Mouse (Mus musculus): ENCODE results near the gene Vkorc1. TPM values are rescaled to one million over a fixed set of nuclear protein-coding genes. Genes with fewer than 3 reads are reported as not detected.

Gene Vkorc1
- total and polyA plus RNA-seq, 3 experiments: 0.25 TPM; not detected in 2

DNA sequence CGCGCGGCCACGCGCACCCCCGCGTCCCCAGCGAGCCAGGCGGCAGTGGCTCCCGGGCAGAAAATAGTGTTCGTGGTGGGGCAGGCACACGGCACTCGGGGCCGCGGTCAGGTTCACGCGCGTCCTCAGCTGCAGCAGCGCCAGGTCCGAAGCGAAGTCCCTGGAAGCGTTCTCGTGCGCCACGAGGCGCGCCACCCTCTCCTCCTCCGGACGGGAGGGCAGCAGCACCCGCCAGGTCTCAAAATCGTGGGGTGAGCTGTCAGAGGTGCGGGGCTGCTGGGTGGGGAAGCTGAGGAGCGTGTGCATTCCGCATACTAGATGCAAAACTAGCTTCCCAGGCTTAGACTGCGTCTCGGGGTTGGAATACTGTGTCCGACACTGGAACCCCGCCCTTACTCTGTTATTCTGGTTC lies 40.3 kb upstream of the Vkorc1 start:
- Histone ChIP-seq H3K27ac (ENCODE audit: insufficient read depth, low read depth) (no peak overlapping the region), H3K79me2 (replicated peaks; ENCODE audit: control insufficient read depth, extremely low read depth, insufficient read depth, poor library complexity, severe bottlenecking) (no peaks in the 10 kb centered on the region)

DNA sequence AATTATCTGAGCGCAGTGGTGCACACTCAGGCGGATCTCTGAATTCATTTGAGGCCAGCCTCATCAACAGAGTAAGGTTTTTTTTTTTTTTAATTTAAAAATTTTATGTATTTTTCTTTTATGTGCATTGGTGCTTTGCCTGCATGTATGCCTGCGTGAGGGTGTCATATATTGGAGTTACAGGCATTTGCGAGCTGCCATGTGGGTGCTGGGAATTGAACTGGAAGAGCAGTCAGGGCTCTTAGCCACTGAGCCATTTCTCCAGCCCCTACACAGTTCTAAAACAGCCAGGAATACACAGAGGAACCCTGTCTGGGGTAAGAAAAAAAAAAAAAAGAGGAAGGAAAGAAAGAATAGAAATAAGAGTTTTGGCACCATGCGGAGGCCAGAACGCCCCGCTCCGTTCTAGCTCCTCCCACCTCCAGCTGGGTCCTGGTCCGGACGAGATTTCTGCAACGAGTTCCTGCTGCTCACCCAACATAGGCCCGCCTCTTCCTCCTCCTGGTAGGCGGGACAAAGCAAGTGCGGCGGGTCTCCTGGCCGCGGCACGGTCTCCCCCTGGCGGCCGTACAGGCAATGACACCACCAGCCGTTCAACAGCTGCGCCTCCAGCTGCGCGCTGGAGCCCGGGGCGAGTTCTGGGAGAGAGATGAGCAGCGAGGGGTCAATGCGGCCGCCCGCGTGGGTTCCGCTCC lies 39.8 kb upstream of the Vkorc1 start:
- dilution Hi-C loops (cut with MboI; ENCODE audit: extremely low pct_ligation_motif_present, extremely low pct_unique_long_range_greater_than_20kb, low sequenced_read_pairs) (no loop called here), in situ Hi-C loops (cut with MboI; ENCODE audit: low pct_ligation_motif_present, low pct_unique_long_range_greater_than_20kb, low sequenced_read_pairs) (no loop called here)
- peak; percentile 97 for DNase-seq (ENCODE audit: extremely low read depth)
- H3K9me3 ChIP-seq (replicated peaks; ENCODE audit: low read length): no peaks in the 10 kb centered on the region
- H3K79me2 ChIP-seq (replicated peaks; ENCODE audit: control insufficient read depth, extremely low read depth, insufficient read depth, poor library complexity, severe bottlenecking): no peaks in the 10 kb centered on the region
- peaks cover 8 to 40% of the 10 kb centered on the region in 2 experiments for H3K4me1 ChIP-seq (ENCODE audit: control insufficient read depth in 1 of 2, insufficient read depth in 2 of 2)
- peak overlapping the region; percentile 82 for H3K4me2 ChIP-seq (ENCODE audit: insufficient read depth, low read depth, poor library complexity, severe bottlenecking)
- H3K27me3 ChIP-seq (replicated peaks): peaks cover 10% of the 10 kb centered on the region
- peak overlapping the region; percentile 58 to 74 (median 59) for H3K4me3 ChIP-seq (replicated peaks in 1 of 3; ENCODE audit: low read depth in 2 of 3, low read length in 2 of 3, poor library complexity in 1 of 3)
- H3K9ac ChIP-seq (ENCODE audit: insufficient read depth, low read depth): peak overlapping the region; percentile 69
- no peaks in the 10 kb centered on the region for H3K36me3 ChIP-seq (replicated peaks in 1 of 2; ENCODE audit: control insufficient read depth in 1 of 2, insufficient read depth in 1 of 2, low read length in 1 of 2)
- H3K27ac ChIP-seq (ENCODE audit: insufficient read depth, low read depth): no peak overlapping the region
- TF ChIP-seq CHD1 (IDR thresholded peaks at IDR 0.05; ENCODE audit: low read depth, low read length): no peak
- TF ChIP-seq EP300 (IDR thresholded peaks at IDR 0.05; ENCODE audit: low read length): no peak
- TF ChIP-seq ZKSCAN1 (IDR thresholded peaks at IDR 0.05; ENCODE audit: borderline replicate concordance, low read depth, low read length): no peak
- peak; percentile 48; the same call in 1 of the 2 replicates for TF ChIP-seq IRF4 (IDR thresholded peaks at IDR 0.05; ENCODE audit: low read depth, low read length)
- TF ChIP-seq GABPA (IDR thresholded peaks at IDR 0.05; ENCODE audit: insufficient replicate concordance, low read depth, low read length): no peak
- TF ChIP-seq UBTF (IDR thresholded peaks at IDR 0.05; ENCODE audit: low read depth, low read length): no peak
- TF ChIP-seq MAZ (IDR thresholded peaks at IDR 0.05; ENCODE audit: low read depth, low read length): peak; percentile 55; the same call in 1 of the 2 replicates
- no peak; the same call in 1 of the 2 replicates for TF ChIP-seq RCOR1 (conservative IDR thresholded peaks at IDR 0.05; ENCODE audit: low read depth, low read length)
- peak; percentile 96 for TF ChIP-seq SIN3A (IDR thresholded peaks at IDR 0.05; ENCODE audit: low read length)
- TF ChIP-seq MEF2A (IDR thresholded peaks at IDR 0.05; ENCODE audit: borderline replicate concordance, low read depth, low read length): peak; percentile 31; the same call in 1 of the 2 replicates
- peak; percentile 34 to 96; a peak in 2 of 4 replicates for TF ChIP-seq CTCF (conservative IDR thresholded peaks at IDR 0.05 in 1 of 2, IDR thresholded peaks at IDR 0.05 in 1 of 2; ENCODE audit: low read depth in 2 of 2, low read length in 2 of 2)
- TF ChIP-seq USF1 (IDR thresholded peaks at IDR 0.05; ENCODE audit: low read depth, low read length): no peak
- TF ChIP-seq KAT2A (IDR thresholded peaks at IDR 0.05; ENCODE audit: insufficient replicate concordance, low read length): 0 out of 2 replicates have a peak, but pooled peaks have one; percentile 64
- peak; percentile 89 for TF ChIP-seq RAD21 (IDR thresholded peaks at IDR 0.05; ENCODE audit: low read depth, low read length)
- TF ChIP-seq BHLHE40 (IDR thresholded peaks at IDR 0.05; ENCODE audit: low read depth, low read length): no peak; the same call in 1 of the 2 replicates
- TF ChIP-seq POLR2AphosphoS2 (IDR thresholded peaks at IDR 0.05; ENCODE audit: low read depth, low read length): no peak
- peak; percentile 92 for TF ChIP-seq TCF12 (IDR thresholded peaks at IDR 0.05; ENCODE audit: low read depth, low read length)
- TF ChIP-seq ELF1 (IDR thresholded peaks at IDR 0.05; ENCODE audit: low read depth, low read length): peak; percentile 83
- peak; percentile 78 for TF ChIP-seq HCFC1 (IDR thresholded peaks at IDR 0.05; ENCODE audit: low read depth, low read length)
- TF ChIP-seq NRF1 (IDR thresholded peaks at IDR 0.05; ENCODE audit: low read depth, low read length): peak; percentile 72
- no peak for TF ChIP-seq MAFK (IDR thresholded peaks at IDR 0.05; ENCODE audit: insufficient replicate concordance, low read length)
- peak; percentile 47; the same call in 1 of the 2 replicates for TF ChIP-seq TBP (conservative IDR thresholded peaks at IDR 0.05; ENCODE audit: low read depth, low read length)
- no peak for TF ChIP-seq JUN (IDR thresholded peaks at IDR 0.05; ENCODE audit: insufficient read depth, low read depth, low read length)
- peak; percentile 82 for TF ChIP-seq NELFE (IDR thresholded peaks at IDR 0.05; ENCODE audit: low read depth, low read length)
- no peak for TF ChIP-seq USF2 (conservative IDR thresholded peaks at IDR 0.05; ENCODE audit: low read depth, low read length)
- peak; percentile 94 for TF ChIP-seq MYC (IDR thresholded peaks at IDR 0.05; ENCODE audit: low read depth, low read length)
- TF ChIP-seq E2F4 (IDR thresholded peaks at IDR 0.05; ENCODE audit: insufficient replicate concordance, low read depth, low read length): 0 out of 2 replicates have a peak, but pooled peaks have one; percentile 40
- peak; percentile 82 for TF ChIP-seq ZMIZ1 (IDR thresholded peaks at IDR 0.05; ENCODE audit: low read depth, low read length)
- peak; percentile 82 for TF ChIP-seq MAX (IDR thresholded peaks at IDR 0.05; ENCODE audit: low read length)

More for the DNA sequence above, 40.3 kb upstream of the Vkorc1 start:
- peak overlapping the region; percentile 82 for H3K4me2 ChIP-seq (ENCODE audit: insufficient read depth, low read depth, poor library complexity, severe bottlenecking)
- no peaks in the 10 kb centered on the region for H3K9me3 ChIP-seq (replicated peaks; ENCODE audit: low read length)
- peak overlapping the region; percentile 48 to 74 (median 59) for H3K4me3 ChIP-seq (replicated peaks in 1 of 3; ENCODE audit: low read depth in 2 of 3, low read length in 2 of 3, poor library complexity in 1 of 3)
- no peak for TF ChIP-seq RCOR1 (conservative IDR thresholded peaks at IDR 0.05; ENCODE audit: low read depth, low read length)
- TF ChIP-seq ETS1 (conservative IDR thresholded peaks at IDR 0.05; ENCODE audit: low read depth, low read length): no peak
- no peak for TF ChIP-seq MAX (IDR thresholded peaks at IDR 0.05; ENCODE audit: low read length)
- no peak for TF ChIP-seq TBP (conservative IDR thresholded peaks at IDR 0.05; ENCODE audit: low read depth, low read length)
- DNase-seq (ENCODE audit: extremely low read depth): no peak
- in situ Hi-C loops (cut with MboI; ENCODE audit: low pct_ligation_motif_present, low pct_unique_long_range_greater_than_20kb, low sequenced_read_pairs): no loop called here
- H3K4me1 ChIP-seq (ENCODE audit: control insufficient read depth in 1 of 2, insufficient read depth in 2 of 2): peaks cover 8 to 35% of the 10 kb centered on the region in 2 experiments
- H3K27me3 ChIP-seq (replicated peaks): peaks cover 14% of the 10 kb centered on the region
- dilution Hi-C loops (cut with MboI; ENCODE audit: extremely low pct_ligation_motif_present, extremely low pct_unique_long_range_greater_than_20kb, low sequenced_read_pairs): no loop called here
- H3K9ac ChIP-seq (ENCODE audit: insufficient read depth, low read depth): peak overlapping the region; percentile 57
- H3K36me3 ChIP-seq (replicated peaks in 1 of 2; ENCODE audit: control insufficient read depth in 1 of 2, insufficient read depth in 1 of 2, low read length in 1 of 2): no peaks in the 10 kb centered on the region

All from CH12.LX (cell line).